Mouse (Mus musculus) forebrain, embryonic 16.5 days (tissue): ENCODE measurements around the gene Cip2a. TPM values are rescaled to one million over a fixed set of nuclear protein-coding genes. Genes with fewer than 3 reads are reported as not detected.

Experiments
- ATAC-seq: fragments of 200-750 bp; cut with Nextera tagmentation; 2 replicates; pipeline ENCODE4 v1.8.0; 2017; ENCODE audit warnings: mild to moderate bottlenecking, moderate library complexity
- H3K27ac ChIP-seq: fragments of 300-500 bp; sonication (generic); 2 replicates; pipeline ENCODE4 v1.5.1; 2014; ENCODE audit warnings: low read length, control low read depth
- H3K27me3 ChIP-seq: fragments of 300-500 bp; sonication (generic); replicated peaks from 2 replicates; pipeline ENCODE4 v1.6.1; 2014; ENCODE audit warnings: low read length; ENCODE audit not compliant: control insufficient read depth, insufficient read depth
- H3K36me3 ChIP-seq: fragments of 300-500 bp; sonication (generic); 2 replicates; pipeline ENCODE4 v1.6.1; 2014; ENCODE audit not compliant: control insufficient read depth, insufficient read depth
- H3K4me1 ChIP-seq: fragments of 300-500 bp; sonication (generic); replicated peaks from 2 replicates; pipeline ENCODE4 v1.6.1; 2014; ENCODE audit warnings: low read length; ENCODE audit not compliant: control insufficient read depth, insufficient read depth
- H3K4me2 ChIP-seq: fragments of 300-500 bp; sonication (generic); 2 replicates; pipeline ENCODE4 v1.6.1; 2014; ENCODE audit warnings: mild to moderate bottlenecking, low read length, control low read depth
- H3K4me3 ChIP-seq: fragments of 300-500 bp; sonication (generic); replicated peaks from 2 replicates; pipeline ENCODE4 v1.5.1; 2014; ENCODE audit warnings: mild to moderate bottlenecking, low read length, control low read depth
- H3K9ac ChIP-seq: fragments of 300-500 bp; sonication (generic); replicated peaks from 2 replicates; pipeline ENCODE4 v1.6.1; 2014; ENCODE audit warnings: low read depth, low read length, control low read depth
- H3K9me3 ChIP-seq: fragments of 300-500 bp; sonication (generic); 2 replicates; pipeline ENCODE4 v1.6.1; 2016; ENCODE audit warnings: low read length; ENCODE audit not compliant: control insufficient read depth
- WGBS: fragments of 180-500 bp; shearing (Covaris S2); extraction: QIAGEN DNeasy Blood & Tissue Kit; methylation state at CpG from one replicate; pipeline ENCODE4 v1.1.7; 2014; 5-methylcytosine and 5-hydroxymethylcytosine counted together
- polyA plus RNA-seq: library from polyadenylated mRNA; unstranded; fragments of >200 nt; fragmentation: Nextera tagmentation; extraction: Ambion mirVana; gene quantifications from 2 replicates; pipeline ENCODE4 v1.2.1, GENCODE M21; 2015

The Cip2a gene
- polyA plus RNA-seq, 1 experiment from 2014 or later = 13.9 TPM

DNA sequence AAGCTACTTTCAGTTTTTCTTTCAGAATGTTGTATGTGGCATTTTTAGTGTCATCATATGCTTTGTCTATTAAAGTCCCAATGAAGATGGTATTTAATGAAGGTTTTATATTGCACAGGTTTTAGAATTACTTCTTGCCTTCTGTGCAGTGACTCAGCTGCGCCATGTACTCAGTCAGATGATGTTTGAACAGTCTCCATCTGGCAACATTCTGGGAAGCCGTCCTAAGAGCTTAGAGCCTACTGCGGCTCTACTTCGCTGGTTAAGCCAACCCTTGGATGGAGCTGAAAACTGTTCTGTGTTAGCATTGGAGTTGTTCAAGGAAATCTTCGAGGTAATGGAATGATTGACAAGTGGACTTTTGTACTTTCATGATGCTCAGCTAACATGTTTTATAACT, 10.2 kb downstream of the Cip2a start:
- Histone ChIP-seq H3K4me3 (no peak overlapping the region), H3K27me3 (no peaks in the 10 kb centered on the region), H3K36me3 (peaks cover 4% of the 10 kb centered on the region; the same call in 1 of the 2 replicates), H3K9me3 (no peaks in the 10 kb centered on the region), H3K9ac (no peak overlapping the region), H3K4me1 (no peaks in the 10 kb centered on the region), H3K27ac (no peak overlapping the region), H3K4me2 (no peak overlapping the region)
- no peak for ATAC-seq
- WGBS = 87% methylated on average over 5 of the region's 5 CpGs

DNA sequence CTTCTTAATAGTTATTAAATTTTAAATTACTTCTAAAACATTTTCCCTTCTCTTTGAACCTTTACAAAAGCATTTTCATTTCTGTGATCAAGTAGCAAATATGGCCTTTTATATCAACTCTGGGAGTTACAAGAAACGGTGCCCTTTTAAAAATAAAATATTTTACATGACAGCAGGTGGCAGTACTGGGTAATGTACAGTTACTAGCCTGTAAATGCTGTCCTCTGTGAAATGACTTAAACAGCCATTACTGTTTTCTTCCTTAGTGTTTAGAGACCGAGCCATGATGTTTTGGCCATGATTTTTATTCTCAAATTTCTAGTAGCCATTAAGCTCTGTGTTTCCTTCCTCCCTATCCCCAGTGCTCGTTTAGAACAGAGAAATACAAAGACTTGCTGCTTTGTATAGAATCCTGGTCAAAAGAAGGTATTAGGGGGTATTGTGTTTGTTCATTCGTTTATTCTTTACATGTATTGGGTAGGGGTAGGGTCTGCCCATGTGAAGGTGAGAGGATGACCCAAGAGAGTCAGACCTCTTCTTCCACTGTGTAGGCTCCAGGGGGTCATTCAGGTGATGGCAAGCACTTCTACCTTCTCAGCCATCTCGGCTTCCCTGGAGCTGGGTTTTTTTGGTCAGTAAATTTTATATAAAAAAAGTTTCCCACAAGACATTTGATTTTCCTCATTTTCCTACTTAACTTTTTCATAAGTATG, 22.8 kb downstream of the Cip2a start:
- ATAC-seq = no peak
- no peak overlapping the region for H3K4me2 ChIP-seq
- WGBS = 33% methylated on average over 5 of the region's 5 CpGs

DNA sequence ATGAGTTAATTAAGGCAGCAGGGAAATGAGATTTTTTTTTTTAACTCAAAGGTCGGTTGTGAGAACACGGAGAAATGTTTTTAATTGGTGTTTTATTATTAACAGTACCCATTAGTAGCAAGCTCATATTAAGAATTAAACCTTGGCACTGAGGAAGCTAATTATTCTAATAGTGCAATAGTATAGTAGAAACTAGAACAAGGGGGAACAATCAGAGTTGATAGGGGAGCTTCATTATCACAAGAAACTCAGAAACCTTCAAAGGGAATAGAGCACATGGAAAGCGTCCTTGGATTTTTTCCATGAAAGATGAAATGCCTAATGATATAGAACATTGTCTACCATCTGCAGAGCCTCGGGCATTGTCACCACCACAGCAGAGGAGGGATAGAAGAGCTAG, 41.9 kb downstream of the Cip2a start:
- H3K27me3 ChIP-seq = no peaks in the 10 kb centered on the region
- no peaks in the 10 kb centered on the region for H3K4me1 ChIP-seq
- H3K9me3 ChIP-seq = no peaks in the 10 kb centered on the region
- no peak overlapping the region for H3K4me3 ChIP-seq
- no peak overlapping the region for H3K27ac ChIP-seq
- no peak for ATAC-seq
- H3K36me3 ChIP-seq = no peaks in the 10 kb centered on the region
- H3K9ac ChIP-seq = no peak overlapping the region
- 28% methylated on average over 4 of the region's 4 CpGs for WGBS
- no peak overlapping the region for H3K4me2 ChIP-seq

More for the DNA sequence above, 22.8 kb downstream of the Cip2a start:
- no peak overlapping the region for H3K9ac ChIP-seq
- no peak overlapping the region for H3K27ac ChIP-seq
- no peak overlapping the region for H3K4me3 ChIP-seq
- no peaks in the 10 kb centered on the region; the same call in 1 of the 2 replicates for H3K36me3 ChIP-seq
- no peaks in the 10 kb centered on the region for H3K27me3 ChIP-seq
- H3K4me1 ChIP-seq = no peaks in the 10 kb centered on the region
- H3K9me3 ChIP-seq = no peaks in the 10 kb centered on the region

DNA sequence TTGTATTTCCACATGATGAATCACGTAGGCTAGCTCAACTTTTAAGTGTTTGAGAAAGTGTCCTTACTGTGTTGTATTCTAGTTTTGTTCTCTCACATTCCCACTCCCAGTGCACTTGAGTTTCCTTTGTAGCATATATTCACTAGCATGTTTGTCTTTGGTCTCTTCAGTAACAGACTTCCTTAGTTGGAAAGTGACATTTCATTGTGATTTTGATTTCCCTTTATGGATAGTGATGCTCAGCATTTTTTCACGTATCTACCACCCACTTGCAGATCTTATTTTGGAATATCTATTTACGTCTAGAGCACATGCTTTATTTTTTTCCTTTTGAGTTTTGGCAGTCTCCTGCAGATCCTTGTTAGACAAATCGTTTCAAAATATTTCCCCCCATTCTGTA, 43.8 kb downstream of the Cip2a start:
- Histone ChIP-seq H3K27me3 (no peaks in the 10 kb centered on the region), H3K36me3 (no peaks in the 10 kb centered on the region), H3K4me2 (no peak overlapping the region), H3K9ac (no peak overlapping the region), H3K9me3 (no peaks in the 10 kb centered on the region), H3K27ac (no peak overlapping the region), H3K4me1 (no peaks in the 10 kb centered on the region), H3K4me3 (no peak overlapping the region)
- 80% methylated on average over 4 of the region's 4 CpGs for WGBS
- no peak for ATAC-seq

- 86% methylated on average over 3 of the region's 3 CpGs for WGBS
- H3K4me3 ChIP-seq = no peak overlapping the region
- no peak overlapping the region for H3K27ac ChIP-seq
- H3K9ac ChIP-seq = no peak overlapping the region
- H3K4me2 ChIP-seq = no peak overlapping the region
- no peaks in the 10 kb centered on the region for H3K36me3 ChIP-seq
- H3K27me3 ChIP-seq = no peaks in the 10 kb centered on the region
- H3K9me3 ChIP-seq = no peaks in the 10 kb centered on the region
- no peaks in the 10 kb centered on the region for H3K4me1 ChIP-seq
- no peak for ATAC-seq
Measured at GRCm38 (mm10) chr16:49040554-49041221, 46.7 kb downstream of the Cip2a start.

- no peak overlapping the region for H3K9ac ChIP-seq
- no peaks in the 10 kb centered on the region for H3K36me3 ChIP-seq
- H3K4me2 ChIP-seq = no peak overlapping the region
- no peaks in the 10 kb centered on the region for H3K27me3 ChIP-seq
- no peak for ATAC-seq
- no peaks in the 10 kb centered on the region for H3K4me1 ChIP-seq
- H3K4me3 ChIP-seq = no peak overlapping the region
- H3K27ac ChIP-seq = no peak overlapping the region
- H3K9me3 ChIP-seq = no peaks in the 10 kb centered on the region
Measured at GRCm38 (mm10) chr16:49049214-49049613, 55.2 kb downstream of the Cip2a start.

- Histone ChIP-seq H3K27me3 (no peaks in the 10 kb centered on the region), H3K27ac (no peak within 1 kb of the TSS), H3K4me2 (no peak within 1 kb of the TSS), H3K4me3 (no peak within 1 kb of the TSS), H3K4me1 (no peaks in the 10 kb centered on the region), H3K9me3 (no peaks in the 10 kb centered on the region), H3K36me3 (no peaks in the 10 kb centered on the region), H3K9ac (no peak within 1 kb of the TSS)
- 97% methylated on average over 1 of the region's 1 CpGs for WGBS
- ATAC-seq = no peak
Measured at GRCm38 (mm10) chr16:49057186-49057585, 63.2 kb downstream of the Cip2a start, which contains the start of gene Myh15. TSS of gene Myh15 (plus strand) at chr16:49057486.

Other genes with a start within 250 kb of the Cip2a start
- not detected in 2 replicates for gene Trat1, start 222.2 kb upstream of the Cip2a start, polyA plus RNA-seq
- not detected in 2 replicates for gene Retnlb, start 177.3 kb upstream of the Cip2a start, polyA plus RNA-seq
- not detected in 2 replicates for gene Retnla, start 151.6 kb upstream of the Cip2a start, polyA plus RNA-seq
- not detected in 2 replicates for gene Retnlg, start 121.6 kb upstream of the Cip2a start, polyA plus RNA-seq
- 56.1 and 58.0 TPM in 2 replicates for gene Dzip3, start within 50 bp of the Cip2a start, polyA plus RNA-seq
- 0.05 and 0.09 TPM in 2 replicates for gene Myh15, start 63.3 kb downstream of the Cip2a start, polyA plus RNA-seq